Mouse (Mus musculus) liver, adult 2 months (tissue): Measurements from ENCODE around the gene Fat3. TPM values are rescaled to one million over a fixed set of nuclear protein-coding genes. Genes with fewer than 3 reads are reported as not detected.

Experiments
- DNase-seq: peaks from one replicate; pipeline ENCODE4 v3.0.0-alpha.2; 2011; ENCODE audit warnings: low read depth, low spot score; ENCODE audit errors: extremely low read depth
- H3K27ac ChIP-seq: fragments of 200-500 bp; replicated peaks from 2 replicates; pipeline ENCODE4 v1.5.1; 2012; ENCODE audit warnings: low read depth, mild to moderate bottlenecking, control low read depth, inconsistent platforms, low read length; ENCODE audit not compliant: insufficient read depth
- H3K27me3 ChIP-seq: fragments of 200-500 bp; 2 replicates; pipeline ENCODE4 v1.6.1; 2012; ENCODE audit warnings: mild to moderate bottlenecking, moderate library complexity, low read length, inconsistent platforms; ENCODE audit not compliant: control insufficient read depth, insufficient read depth
- H3K36me3 ChIP-seq: fragments of 200-500 bp; 2 replicates; pipeline ENCODE4 v1.6.1; 2012; ENCODE audit warnings: low read length, inconsistent platforms; ENCODE audit not compliant: control insufficient read depth, insufficient read depth
- H3K4me1 ChIP-seq: fragments of 200-500 bp; 2 replicates; pipeline ENCODE4 v1.6.1; 2011; ENCODE audit warnings: low read length; ENCODE audit not compliant: control insufficient read depth, insufficient read depth
- H3K4me3 ChIP-seq: fragments of 200-500 bp; 2 replicates; pipeline ENCODE4 v1.5.1; 2011; ENCODE audit warnings: low read depth, mild to moderate bottlenecking, control low read depth, low read length, moderate library complexity; ENCODE audit not compliant: insufficient read depth
- H3K79me2 ChIP-seq: fragments of 200-500 bp; 2 replicates; pipeline ENCODE4 v1.6.1; 2012; ENCODE audit warnings: inconsistent platforms, mild to moderate bottlenecking, low read length, moderate library complexity; ENCODE audit not compliant: control insufficient read depth, insufficient read depth
- H3K9ac ChIP-seq: fragments of 200-500 bp; 2 replicates; pipeline ENCODE4 v1.6.1; 2012; ENCODE audit warnings: low read depth, mild to moderate bottlenecking, control low read depth, inconsistent platforms, low read length
- CTCF ChIP-seq: fragments of 200-500 bp; IDR thresholded peaks from 2 replicates; pipeline ENCODE4 v1.5.1; 2011; ENCODE audit warnings: low read depth, low read length, control low read depth
- POLR2A ChIP-seq: fragments of 200-500 bp; IDR thresholded peaks from 2 replicates; pipeline ENCODE4 v1.6.1; 2011; ENCODE audit warnings: low read length, control low read depth; ENCODE audit not compliant: insufficient read depth; ENCODE audit errors: extremely low read depth
- WGBS: fragments of 180-500 bp; shearing (Covaris S2); methylation state at CpG from one replicate; pipeline ENCODE4 v1.1.7; 2018; 5-methylcytosine and 5-hydroxymethylcytosine counted together
- polyA plus RNA-seq: library from polyadenylated mRNA; depleted of rRNA; stranded (reverse); fragments of >200 nt; gene quantifications from 2 replicates; pipeline ENCODE4 v1.2.3, GENCODE M21; 2012
- total RNA-seq: library from RNA; depleted of rRNA; stranded (reverse); fragments of >200 nt; gene quantifications from 2 replicates; pipeline ENCODE4 v1.2.3, GENCODE M21; 2014

The Fat3 gene
- total and polyA plus RNA-seq, 2 experiments = 0.09 TPM; not detected in 1

GRCm38 (mm10) chr9:16246741-16247140 lies 254.3 kb downstream of the Fat3 start:
- WGBS = 88% methylated on average over 4 of the region's 4 CpGs
- Histone ChIP-seq H3K27ac (no peak overlapping the region), H3K36me3 (no peaks in the 10 kb centered on the region), H3K9ac (no peak overlapping the region), H3K79me2 (no peaks in the 10 kb centered on the region), H3K4me1 (no peaks in the 10 kb centered on the region), H3K27me3 (no peaks in the 10 kb centered on the region), H3K4me3 (no peak overlapping the region)
- DNase-seq = no peak
- no peak for TF ChIP-seq CTCF
- no peak for TF ChIP-seq POLR2A

- no peak overlapping the region for H3K27ac ChIP-seq
These were observed 269.5 kb downstream of the Fat3 start for GRCm38 (mm10) chr9:16231575-16231974.

GRCm38 (mm10) chr9:16228919-16229318 lies 272.2 kb downstream of the Fat3 start:
- no peaks in the 10 kb centered on the region for H3K4me1 ChIP-seq
- no peak overlapping the region for H3K9ac ChIP-seq
- no peaks in the 10 kb centered on the region for H3K79me2 ChIP-seq
- 81% methylated on average over 5 of the region's 5 CpGs for WGBS
- TF ChIP-seq CTCF = no peak
- TF ChIP-seq POLR2A = no peak
- no peaks in the 10 kb centered on the region for H3K36me3 ChIP-seq
- DNase-seq = no peak
- H3K4me3 ChIP-seq = no peak overlapping the region
- H3K27ac ChIP-seq = no peak overlapping the region
- no peaks in the 10 kb centered on the region; the same call in 1 of the 2 replicates for H3K27me3 ChIP-seq

More at GRCm38 (mm10) chr9:16231575-16231974, 269.5 kb downstream of the Fat3 start:
- 75% methylated on average over 4 of the region's 4 CpGs for WGBS
- H3K79me2 ChIP-seq = no peaks in the 10 kb centered on the region
- TF ChIP-seq POLR2A (no peak), CTCF (no peak)
- no peaks in the 10 kb centered on the region for H3K4me1 ChIP-seq
- H3K36me3 ChIP-seq = no peaks in the 10 kb centered on the region
- no peak for DNase-seq
- no peak overlapping the region for H3K4me3 ChIP-seq
- no peak overlapping the region for H3K9ac ChIP-seq
- no peaks in the 10 kb centered on the region; the same call in 1 of the 2 replicates for H3K27me3 ChIP-seq

DNA sequence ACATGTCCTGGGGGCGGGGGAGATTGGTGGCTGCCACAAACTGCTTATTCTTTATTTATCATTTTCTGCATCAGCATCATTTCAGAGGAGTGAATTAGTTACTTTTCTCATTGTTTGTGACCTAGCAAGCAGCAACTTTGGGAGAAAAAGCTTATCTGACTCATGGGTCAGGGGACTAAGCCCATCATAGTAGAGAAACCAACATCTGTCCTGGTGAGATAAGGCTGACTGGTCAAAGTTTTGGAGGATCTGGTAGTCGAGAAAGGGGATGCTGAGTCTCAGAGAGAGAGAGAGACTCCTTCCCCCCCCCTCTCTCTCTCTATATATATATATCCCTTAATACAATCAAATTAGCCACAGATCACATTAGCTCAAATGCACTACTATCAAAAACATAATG lies 273.7 kb downstream of the Fat3 start:
- no peaks in the 10 kb centered on the region for H3K36me3 ChIP-seq
- 74% methylated on average over 2 of the region's 2 CpGs for WGBS
- no peak for DNase-seq
- H3K9ac ChIP-seq = no peak overlapping the region
- no peak overlapping the region for H3K27ac ChIP-seq
- TF ChIP-seq CTCF (no peak), POLR2A (no peak)
- no peaks in the 10 kb centered on the region for H3K4me1 ChIP-seq
- H3K27me3 ChIP-seq = no peaks in the 10 kb centered on the region; the same call in 1 of the 2 replicates
- H3K79me2 ChIP-seq = no peaks in the 10 kb centered on the region
- H3K4me3 ChIP-seq = no peak overlapping the region

- Histone ChIP-seq H3K79me2 (no peaks in the 10 kb centered on the region), H3K4me3 (no peak overlapping the region), H3K27ac (no peak overlapping the region), H3K4me1 (no peaks in the 10 kb centered on the region; the same call in 1 of the 2 replicates), H3K36me3 (no peaks in the 10 kb centered on the region), H3K27me3 (no peaks in the 10 kb centered on the region; the same call in 1 of the 2 replicates), H3K9ac (no peak overlapping the region)
- TF ChIP-seq POLR2A (no peak), CTCF (no peak)
- no peak for DNase-seq
These were observed 274.5 kb downstream of the Fat3 start for GRCm38 (mm10) chr9:16226545-16226944.

DNA sequence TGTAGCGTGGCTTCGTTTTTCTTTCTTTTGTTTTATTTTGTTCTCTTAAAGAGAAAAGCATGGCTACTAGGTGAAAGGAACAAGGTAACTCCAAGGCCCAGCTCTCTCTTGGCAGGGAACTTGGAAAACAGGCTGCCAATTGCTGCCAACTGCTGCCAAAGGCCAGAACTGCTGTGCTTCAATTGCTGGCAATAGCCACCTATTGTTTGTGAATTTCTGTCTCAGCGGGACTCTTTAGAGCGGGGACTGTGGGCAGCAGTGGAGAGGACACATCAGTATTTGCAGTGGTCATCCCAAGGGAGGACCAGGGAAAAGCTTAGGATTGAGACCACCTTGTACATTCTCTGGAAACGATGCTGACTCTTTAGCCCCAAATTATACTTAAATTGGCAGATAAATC lies 279.2 kb downstream of the Fat3 start:
- peak; percentile 84 for DNase-seq
- Histone ChIP-seq H3K79me2 (no peaks in the 10 kb centered on the region), H3K4me3 (no peak overlapping the region), H3K4me1 (no peaks in the 10 kb centered on the region; the same call in 1 of the 2 replicates), H3K27me3 (no peaks in the 10 kb centered on the region), H3K9ac (no peak overlapping the region), H3K27ac (no peak overlapping the region), H3K36me3 (no peaks in the 10 kb centered on the region)
- WGBS = 35% methylated on average over 5 of the region's 5 CpGs
- TF ChIP-seq CTCF (no peak), POLR2A (no peak)
